Mouse (Mus musculus) MEL (cell line): ENCODE data around the gene Kcne3. TPM values are rescaled to one million over a fixed set of nuclear protein-coding genes. Genes with fewer than 3 reads are reported as not detected.
A peak's percentile ranks its signal among the peaks of the same experiment; 100 is the strongest.

Experiments used
- DNase-seq: peaks from one replicate; pipeline ENCODE4 v3.0.0; 2011; ENCODE audit warnings: low read depth, low spot score
- H3K27ac ChIP-seq: 2 replicates; pipeline ENCODE4 v1.5.1; 2012; ENCODE audit warnings: low read depth, mild to moderate bottlenecking, control low read depth, low read length, moderate library complexity; ENCODE audit not compliant: control insufficient read depth
- H3K27me3 ChIP-seq, 2 experiments: fragments of 150-350 bp in 1 of 2; sonication (generic) in 1 of 2; 2 replicates each; pipeline ENCODE4 v1.6.1; 2012; ENCODE audit warnings: low read length in 2 of 2, mild to moderate bottlenecking in 2 of 2, improper control_type of control experiment in 1 of 2, moderate library complexity in 1 of 2; ENCODE audit not compliant: insufficient read depth in 2 of 2, control insufficient read depth in 1 of 2
- H3K36me3 ChIP-seq, 2 experiments: 2 replicates each; pipeline ENCODE4 v1.6.1; 2012 to 2014; ENCODE audit warnings: low read length in 2 of 2, improper control_type of control experiment in 1 of 2, inconsistent platforms in 1 of 2, mild to moderate bottlenecking in 1 of 2; ENCODE audit not compliant: insufficient read depth in 2 of 2, control insufficient read depth in 1 of 2
- H3K4me1 ChIP-seq, 2 experiments: fragments of 150-350 bp in 1 of 2; sonication (generic) in 1 of 2; 2 replicates each; pipeline ENCODE4 v1.6.1; 2012; ENCODE audit warnings: low read length in 2 of 2, improper control_type of control experiment in 1 of 2, mild to moderate bottlenecking in 1 of 2; ENCODE audit not compliant: insufficient read depth in 2 of 2, control insufficient read depth in 1 of 2
- H3K4me3 ChIP-seq, 2 experiments: fragments of 150-350 bp in 1 of 2; sonication (generic) in 1 of 2; 2 replicates each; pipeline ENCODE4 v1.5.1; 2012; ENCODE audit warnings: low read depth in 2 of 2, low read length in 2 of 2, mild to moderate bottlenecking in 2 of 2, moderate library complexity in 2 of 2, control low read depth in 1 of 2, improper control_type of control experiment in 1 of 2; ENCODE audit not compliant: control insufficient read depth in 1 of 2, insufficient read depth in 1 of 2
- H3K79me2 ChIP-seq: 2 replicates; pipeline ENCODE4 v1.6.1; 2012; ENCODE audit warnings: mild to moderate bottlenecking, low read length, moderate library complexity; ENCODE audit not compliant: control insufficient read depth, poor library complexity, insufficient read depth
- H3K9ac ChIP-seq: 2 replicates; pipeline ENCODE4 v1.6.1; 2012; ENCODE audit warnings: low read depth, mild to moderate bottlenecking, control low read depth, low read length, moderate library complexity; ENCODE audit not compliant: control insufficient read depth, poor library complexity, severe bottlenecking
- H3K9me3 ChIP-seq: fragments of 150-350 bp; sonication (generic); replicated peaks from 2 replicates; pipeline ENCODE4 v1.6.1; 2012; ENCODE audit warnings: mild to moderate bottlenecking, low read length, improper control_type of control experiment, moderate library complexity; ENCODE audit not compliant: insufficient read depth
- CHD2 ChIP-seq: IDR thresholded peaks from 2 replicates; pipeline ENCODE4 v1.6.1; 2011; ENCODE audit warnings: low read length, improper control_type of control experiment
- CTCF ChIP-seq, 3 experiments: IDR thresholded peaks in 2 of 3; conservative IDR thresholded peaks in 1 of 3; 2 replicates each; pipeline ENCODE4 v1.5.1; 2011 to 2012; ENCODE audit warnings: low read length in 3 of 3, low read depth in 2 of 3, mild to moderate bottlenecking in 2 of 3, improper control_type of control experiment in 1 of 3, inconsistent platforms in 1 of 3, mixed read lengths in 1 of 3, moderate library complexity in 1 of 3; ENCODE audit not compliant: control insufficient read depth in 1 of 3, insufficient read depth in 1 of 3, poor library complexity in 1 of 3, severe bottlenecking in 1 of 3
- EP300 ChIP-seq, 2 experiments: IDR thresholded peaks; 2 replicates each; pipeline ENCODE4 v1.6.1; 2011; ENCODE audit warnings: improper control_type of control experiment in 2 of 2, low read length in 2 of 2, low read depth in 1 of 2, mild to moderate bottlenecking in 1 of 2
- ETS1 ChIP-seq: IDR thresholded peaks from 2 replicates; pipeline ENCODE4 v1.6.1; 2012; ENCODE audit warnings: low read depth, mild to moderate bottlenecking, inconsistent platforms, low read length, improper control_type of control experiment, moderate library complexity
- JUND ChIP-seq: IDR thresholded peaks from 2 replicates; pipeline ENCODE4 v1.6.1; 2011; ENCODE audit warnings: low read depth, mild to moderate bottlenecking, improper control_type of control experiment, low read length
- MAX ChIP-seq: IDR thresholded peaks from 2 replicates; pipeline ENCODE4 v1.6.1; 2011; ENCODE audit warnings: low read length, improper control_type of control experiment
- MEF2A ChIP-seq: IDR thresholded peaks from 2 replicates; pipeline ENCODE4 v1.6.1; 2014; ENCODE audit warnings: low read depth, mild to moderate bottlenecking, inconsistent platforms, low read length, improper control_type of control experiment; ENCODE audit not compliant: poor library complexity, insufficient replicate concordance, severe bottlenecking; ENCODE audit errors: extremely low read depth
- MXI1 ChIP-seq: IDR thresholded peaks from 2 replicates; pipeline ENCODE4 v1.6.1; 2011; ENCODE audit warnings: mild to moderate bottlenecking, low read depth, low read length, improper control_type of control experiment
- MYB ChIP-seq: IDR thresholded peaks from 2 replicates; pipeline ENCODE4 v1.6.1; 2011; ENCODE audit warnings: mild to moderate bottlenecking, low read depth, low read length, improper control_type of control experiment
- NELFE ChIP-seq: IDR thresholded peaks from 2 replicates; pipeline ENCODE4 v1.6.1; 2011; ENCODE audit warnings: low read depth, low read length, improper control_type of control experiment
- NRF1 ChIP-seq: IDR thresholded peaks from 2 replicates; pipeline ENCODE4 v1.6.1; 2014; ENCODE audit warnings: low read depth, mild to moderate bottlenecking, inconsistent platforms, low read length, improper control_type of control experiment, moderate library complexity; ENCODE audit not compliant: poor library complexity, insufficient read depth, severe bottlenecking
- POLR2AphosphoS2 ChIP-seq: IDR thresholded peaks from 2 replicates; pipeline ENCODE4 v1.6.1; 2011; ENCODE audit warnings: low read length, improper control_type of control experiment
- RAD21 ChIP-seq: IDR thresholded peaks from 2 replicates; pipeline ENCODE4 v1.6.1; 2011; ENCODE audit warnings: mild to moderate bottlenecking, low read depth, low read length, improper control_type of control experiment
- RCOR1 ChIP-seq: IDR thresholded peaks from 2 replicates; pipeline ENCODE4 v1.6.1; 2012; ENCODE audit warnings: low read depth, mild to moderate bottlenecking, inconsistent platforms, low read length, improper control_type of control experiment
- SMC3 ChIP-seq: IDR thresholded peaks from 2 replicates; pipeline ENCODE4 v1.6.1; 2011; ENCODE audit warnings: low read depth, low read length, improper control_type of control experiment
- TBP ChIP-seq: IDR thresholded peaks from 2 replicates; pipeline ENCODE4 v1.8.0; 2011; ENCODE audit warnings: low read depth, low read length, improper control_type of control experiment
- TCF12 ChIP-seq: IDR thresholded peaks from 2 replicates; pipeline ENCODE4 v1.6.1; 2014; ENCODE audit warnings: low read depth, mild to moderate bottlenecking, inconsistent platforms, low read length, improper control_type of control experiment, moderate library complexity
- USF1 ChIP-seq: IDR thresholded peaks from 2 replicates; pipeline ENCODE4 v1.6.1; 2014; ENCODE audit warnings: low read depth, mild to moderate bottlenecking, inconsistent platforms, low read length, improper control_type of control experiment, moderate library complexity
- USF2 ChIP-seq, 2 experiments: IDR thresholded peaks; 2 replicates each; pipeline ENCODE4 v1.6.1; 2011 to 2012; ENCODE audit warnings: improper control_type of control experiment in 2 of 2, low read length in 2 of 2, borderline replicate concordance in 1 of 2, inconsistent platforms in 1 of 2, low read depth in 1 of 2, mild to moderate bottlenecking in 1 of 2; ENCODE audit not compliant: insufficient read depth in 1 of 2
- ZC3H11A ChIP-seq: IDR thresholded peaks from 2 replicates; pipeline ENCODE4 v1.6.1; 2012; ENCODE audit warnings: low read depth, mild to moderate bottlenecking, inconsistent platforms, low read length, improper control_type of control experiment
- ZKSCAN1 ChIP-seq: IDR thresholded peaks from 2 replicates; pipeline ENCODE4 v1.6.1; 2012; ENCODE audit warnings: low read depth, mild to moderate bottlenecking, inconsistent platforms, low read length, improper control_type of control experiment, moderate library complexity
- ZMIZ1 ChIP-seq: IDR thresholded peaks from 2 replicates; pipeline ENCODE4 v1.6.1; 2012; ENCODE audit warnings: low read depth, mild to moderate bottlenecking, inconsistent platforms, low read length, improper control_type of control experiment, moderate library complexity
- ZNF384 ChIP-seq: IDR thresholded peaks from 2 replicates; pipeline ENCODE4 v1.6.1; 2012; ENCODE audit warnings: low read depth, mild to moderate bottlenecking, inconsistent platforms, low read length, improper control_type of control experiment
- polyA plus RNA-seq, 2 experiments: library from polyadenylated mRNA; stranded (reverse) in 1 of 2; unstranded in 1 of 2; fragments of >175 nt in 1 of 2; fragments of >200 nt in 1 of 2; gene quantifications; 2 replicates each; pipeline versions ENCODE4 v1.2.1 to v1.2.4; 2012; ENCODE audit warnings: low replicate concordance in 2 of 2, low read depth in 1 of 2; ENCODE audit not compliant: insufficient read length in 2 of 2, insufficient read depth in 1 of 2, missing spikeins in 1 of 2
- total RNA-seq: library from RNA; depleted of rRNA; stranded (reverse); fragments of 300-350 nt; gene quantifications from 2 replicates; pipeline ENCODE4 v1.2.3, GENCODE M21; 2012

Kcne3 gene
- total and polyA plus RNA-seq, 3 experiments, result 4.9 to 6.7 TPM; not detected in 1

- Histone ChIP-seq H3K9ac (no peak overlapping the region), H3K9me3 (no peaks in the 10 kb centered on the region), H3K4me3 (no peak overlapping the region), H3K79me2 (no peaks in the 10 kb centered on the region), H3K36me3 (no peaks in the 10 kb centered on the region), H3K27ac (no peak overlapping the region), H3K27me3 (peaks cover 0 to 5% of the 10 kb centered on the region in 2 experiments; a peak in 2 of 4 replicates), H3K4me1 (no peaks in the 10 kb centered on the region)
- DNase-seq, result no peak
- no peak for TF ChIP-seq MAX
- TF ChIP-seq ZMIZ1, result no peak
- no peak for TF ChIP-seq NELFE
- TF ChIP-seq EP300 (IDR thresholded peaks at IDR 0.05; ENCODE audit: low read depth in 1 of 2, low read length in 2 of 2), result no peak
- TF ChIP-seq ZKSCAN1, result no peak
- no peak for TF ChIP-seq CHD2
- no peak for TF ChIP-seq NRF1
- TF ChIP-seq ETS1, result no peak
Measured at GRCm38 (mm10) chr7:100190167-100190566, 13.9 kb downstream of the Kcne3 start.

- Histone ChIP-seq H3K27me3 (peaks cover 0 to 5% of the 10 kb centered on the region in 2 experiments; a peak in 2 of 4 replicates), H3K36me3 (no peaks in the 10 kb centered on the region), H3K27ac (no peak overlapping the region), H3K9ac (no peak overlapping the region), H3K4me3 (no peak overlapping the region), H3K4me1 (no peaks in the 10 kb centered on the region), H3K79me2 (no peaks in the 10 kb centered on the region)
- peak; percentile 84 for DNase-seq
- TF ChIP-seq MEF2A (no peak), USF2 (IDR thresholded peaks at IDR 0.05; ENCODE audit: borderline replicate concordance in 1 of 2, insufficient read depth in 1 of 2, low read depth in 1 of 2, low read length in 2 of 2) (no peak), ZNF384 (peak; percentile 96), RCOR1 (no peak), CTCF (IDR thresholded peaks at IDR 0.05 in 2 of 3, conservative IDR thresholded peaks at IDR 0.05 in 1 of 3; ENCODE audit: control insufficient read depth in 1 of 3, insufficient read depth in 1 of 3, low read depth in 2 of 3, low read length in 3 of 3, poor library complexity in 1 of 3, severe bottlenecking in 1 of 3) (peak; percentile 76 to 83 (median 80)), MAX (no peak), MXI1 (no peak), SMC3 (peak; percentile 87), ZKSCAN1 (0 out of 2 replicates have a peak, but pooled peaks have one; percentile 38), MYB (no peak), NRF1 (no peak), TCF12 (no peak), USF1 (no peak), RAD21 (peak; percentile 76), POLR2AphosphoS2 (no peak), EP300 (IDR thresholded peaks at IDR 0.05; ENCODE audit: low read depth in 1 of 2, low read length in 2 of 2) (no peak), ZC3H11A (peak; percentile 75), ETS1 (no peak), JUND (no peak), TBP (no peak)
- TF ChIP-seq, all 39 proteins: peak for 6
- no peaks in the 10 kb centered on the region for H3K9me3 ChIP-seq
Measured at GRCm38 (mm10) chr7:100190778-100191177, 14.5 kb downstream of the Kcne3 start.
